Mouse (Mus musculus) embryonic facial prominence, embryonic 11.5 days (tissue): ENCODE measurements around the gene F13b. TPM values are rescaled to one million over a fixed set of nuclear protein-coding genes. Genes with fewer than 3 reads are reported as not detected.

Experiments used
- ATAC-seq: fragments of 200-750 bp; cut with Nextera tagmentation; replicated peaks from 2 replicates; pipeline ENCODE4 v1.8.0; 2017; ENCODE audit warnings: low read depth; ENCODE audit not compliant: insufficient number of reproducible peaks, low FRiP score, low TSS enrichment
- DNase-seq: peaks from one replicate; pipeline ENCODE4 v3.0.0-alpha.2; 2015; ENCODE audit warnings: low spot score
- H3K27ac ChIP-seq: fragments of 300-500 bp; sonication (generic); replicated peaks from 2 replicates; pipeline ENCODE4 v1.5.1; 2014; ENCODE audit warnings: mild to moderate bottlenecking, low read depth, low read length, control low read depth
- H3K27me3 ChIP-seq: fragments of 300-500 bp; sonication (generic); 2 replicates; pipeline ENCODE4 v1.6.1; 2014; ENCODE audit warnings: mild to moderate bottlenecking, low read length, moderate library complexity, mixed read lengths; ENCODE audit not compliant: control insufficient read depth, insufficient read depth
- H3K36me3 ChIP-seq: fragments of 300-500 bp; sonication (generic); replicated peaks from 2 replicates; pipeline ENCODE4 v1.6.1; 2014; ENCODE audit warnings: low read depth, mild to moderate bottlenecking, low read length, moderate library complexity, mixed read lengths; ENCODE audit not compliant: control insufficient read depth, insufficient read depth
- H3K4me1 ChIP-seq: fragments of 300-500 bp; sonication (generic); 2 replicates; pipeline ENCODE4 v1.6.1; 2014; ENCODE audit warnings: low read length, mixed read lengths; ENCODE audit not compliant: control insufficient read depth, insufficient read depth
- H3K4me2 ChIP-seq: fragments of 300-500 bp; sonication (generic); 2 replicates; pipeline ENCODE4 v1.6.1; 2014; ENCODE audit warnings: low read depth, mild to moderate bottlenecking, control low read depth, low read length, moderate library complexity
- H3K4me3 ChIP-seq: fragments of 300-500 bp; sonication (generic); 2 replicates; pipeline ENCODE4 v1.5.1; 2014; ENCODE audit warnings: low read depth, low read length, control low read depth
- H3K9ac ChIP-seq: fragments of 300-500 bp; sonication (generic); replicated peaks from 2 replicates; pipeline ENCODE4 v1.6.1; 2014; ENCODE audit warnings: mild to moderate bottlenecking, control low read depth, low read length
- H3K9me3 ChIP-seq: fragments of 300-500 bp; sonication (generic); replicated peaks from 2 replicates; pipeline ENCODE4 v1.6.1; 2016; ENCODE audit warnings: mild to moderate bottlenecking, low read length, inconsistent platforms, mixed read lengths; ENCODE audit not compliant: control insufficient read depth
- WGBS: fragments of 180-500 bp; shearing (Covaris S2); extraction: QIAGEN DNeasy Blood & Tissue Kit; methylation state at CpG from one replicate; pipeline ENCODE4 v1.1.7; 2014; 5-methylcytosine and 5-hydroxymethylcytosine counted together
- polyA plus RNA-seq: library from polyadenylated mRNA; unstranded; fragments of >200 nt; fragmentation: Nextera tagmentation; extraction: Ambion mirVana; gene quantifications from 2 replicates; pipeline ENCODE4 v1.2.1, GENCODE M21; 2014

F13b gene
- polyA plus RNA-seq, 1 experiment from 2014 or later: not detected

- H3K9ac ChIP-seq: no peak within 1 kb of the TSS
- H3K9me3 ChIP-seq: no peaks in the 10 kb centered on the region
- no peaks in the 10 kb centered on the region for H3K4me1 ChIP-seq
- H3K36me3 ChIP-seq: no peaks in the 10 kb centered on the region
- no peak within 1 kb of the TSS for H3K4me2 ChIP-seq
- whole genome bisulfite sequencing: 53% methylated on average over 1 of the region's 1 CpGs
- H3K27me3 ChIP-seq: no peaks in the 10 kb centered on the region
- ATAC-seq (no peak), DNase-seq (no peak)
- no peak within 1 kb of the TSS for H3K27ac ChIP-seq
- no peak within 1 kb of the TSS for H3K4me3 ChIP-seq
These were observed 58.5 kb downstream of the F13b start, which contains the start of gene Cfhr1 for GRCm38 (mm10) chr1:139560024-139560423. Gene Cfhr1 (minus strand): TSS chr1:139560272.

Other genes with a start within 250 kb of the F13b start
- 0.38 and 0.72 TPM in 2 replicates for gene Crb1, start 124.6 kb upstream of the F13b start, polyA plus RNA-seq
- 18.3 and 18.9 TPM in 2 replicates for gene Zbtb41, start 79.4 kb upstream of the F13b start, polyA plus RNA-seq
- gene Aspm, start 46.9 kb upstream of the F13b start, polyA plus RNA-seq: 24.0 and 28.6 TPM in 2 replicates
- not detected in 2 replicates for gene Cfhr1, start 58.6 kb downstream of the F13b start, polyA plus RNA-seq